Mouse (Mus musculus) B cell, adult 67 days (primary cell): ENCODE results near the gene Kctd3. TPM values are rescaled to one million over a fixed set of nuclear protein-coding genes. Genes with fewer than 3 reads are reported as not detected.

ENCODE experiments used
- total RNA-seq, 2 experiments: library from RNA; stranded (reverse); gene quantifications; 4 replicates each; pipeline ENCODE4 v1.2.4; 2023

Gene Kctd3
- 100 to 1,000 TPM; 101 to 156 TPM for total RNA-seq

DNA sequence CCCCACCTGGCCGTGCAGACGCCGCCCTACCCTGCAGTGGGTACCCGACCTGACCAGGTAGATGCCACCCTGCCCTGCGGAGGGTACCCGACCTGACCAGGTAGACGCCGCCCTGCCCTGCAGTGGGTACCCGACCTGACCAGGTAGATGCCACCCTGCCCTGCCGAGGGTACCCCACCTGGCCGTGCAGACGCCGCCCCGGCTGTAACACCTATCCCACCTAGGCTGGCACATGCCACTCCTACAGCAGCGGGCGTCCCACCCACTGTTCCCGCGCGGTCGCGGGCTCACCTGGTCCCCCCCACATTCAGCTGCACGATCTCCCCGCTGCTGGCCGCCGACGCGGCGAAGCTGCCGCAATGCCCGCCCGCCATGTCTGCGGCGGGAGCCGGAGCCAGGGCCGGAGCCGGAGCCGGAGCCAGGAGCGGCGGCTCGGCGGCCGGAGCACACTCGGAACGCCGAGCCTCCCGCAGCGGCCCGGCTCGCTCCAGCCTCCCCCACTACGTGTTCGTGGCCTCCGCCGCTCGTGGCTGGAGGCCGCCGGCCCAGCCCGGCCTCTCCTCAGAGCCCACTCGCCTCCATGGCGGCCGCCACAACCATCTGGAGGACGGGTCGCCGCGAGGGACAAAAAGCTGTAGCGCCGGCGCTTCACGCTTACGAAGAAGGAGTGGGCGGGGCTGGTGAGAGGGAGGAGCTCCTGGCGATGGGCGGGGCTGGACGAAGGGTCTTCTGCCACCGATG lies at the start of gene Kctd3:
Gene Kctd3 (minus strand): TSS at position 603 of the 741 bp plus-strand sequence.

